Mouse (Mus musculus) neural tube, embryonic 15.5 days (tissue): ENCODE measurements around the gene March10. TPM values are rescaled to one million over a fixed set of nuclear protein-coding genes. Genes with fewer than 3 reads are reported as not detected.

Experiments used
- ATAC-seq: fragments of 200-750 bp; cut with Nextera tagmentation; 2 replicates; pipeline ENCODE4 v1.8.0; 2017; ENCODE audit warnings: mild to moderate bottlenecking, moderate TSS enrichment, moderate library complexity; ENCODE audit not compliant: low FRiP score
- H3K27ac ChIP-seq: fragments of 300-500 bp; sonication (generic); replicated peaks from 2 replicates; pipeline ENCODE4 v1.5.1; 2015; ENCODE audit warnings: mild to moderate bottlenecking, inconsistent platforms
- H3K27me3 ChIP-seq: fragments of 300-500 bp; sonication (generic); replicated peaks from 2 replicates; pipeline ENCODE4 v1.6.1; 2015; ENCODE audit warnings: inconsistent platforms
- H3K36me3 ChIP-seq: fragments of 300-500 bp; sonication (generic); 2 replicates; pipeline ENCODE4 v1.6.1; 2015; ENCODE audit warnings: inconsistent platforms
- H3K4me1 ChIP-seq: fragments of 300-500 bp; sonication (generic); 2 replicates; pipeline ENCODE4 v1.6.1; 2015; ENCODE audit warnings: inconsistent platforms
- H3K4me2 ChIP-seq: fragments of 300-500 bp; sonication (generic); 2 replicates; pipeline ENCODE4 v1.6.1; 2015; ENCODE audit warnings: inconsistent platforms, mild to moderate bottlenecking, moderate library complexity
- H3K4me3 ChIP-seq: fragments of 300-500 bp; sonication (generic); replicated peaks from 2 replicates; pipeline ENCODE4 v1.5.1; 2015; ENCODE audit warnings: mild to moderate bottlenecking, inconsistent platforms
- H3K9ac ChIP-seq: fragments of 300-500 bp; sonication (generic); replicated peaks from 2 replicates; pipeline ENCODE4 v1.6.1; 2015; ENCODE audit warnings: mild to moderate bottlenecking, inconsistent platforms
- H3K9me3 ChIP-seq: fragments of 300-500 bp; sonication (generic); replicated peaks from 2 replicates; pipeline ENCODE4 v1.6.1; 2016; ENCODE audit warnings: inconsistent platforms
- WGBS: fragments of 180-500 bp; shearing (Covaris S2); methylation state at CpG from one replicate; pipeline ENCODE4 v1.1.7; 2015; ENCODE audit warnings: mixed read lengths; 5-methylcytosine and 5-hydroxymethylcytosine counted together
- polyA plus RNA-seq: library from polyadenylated mRNA; unstranded; fragments of >200 nt; fragmentation: Nextera tagmentation; extraction: Ambion mirVana; gene quantifications from 2 replicates; pipeline ENCODE4 v1.2.1, GENCODE M21; 2015

March10 gene
- polyA plus RNA-seq, 1 experiment from 2014 or later: 0.73 TPM

DNA sequence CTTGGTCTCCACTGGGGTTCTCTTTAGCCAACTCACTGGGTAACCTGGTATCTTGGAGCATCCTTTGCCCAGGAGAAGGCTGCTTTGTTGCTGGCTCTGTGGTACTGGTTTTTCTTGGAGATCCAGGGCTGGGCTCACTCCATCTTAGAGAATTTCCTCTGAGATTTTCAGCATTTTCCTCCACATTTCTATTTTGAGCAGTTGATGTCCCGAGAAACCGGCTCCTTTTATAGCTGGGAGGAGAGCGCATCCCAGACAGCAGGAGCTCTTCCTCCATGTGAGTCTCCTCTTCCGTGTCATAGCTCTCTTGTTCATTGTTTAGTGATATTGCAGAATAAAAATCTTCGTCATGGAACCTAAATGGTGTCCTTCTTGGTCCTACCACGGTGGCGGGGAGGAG, 66.2 kb downstream of the March10 start:
- WGBS: 89% methylated on average over 7 of the region's 7 CpGs
- no peak overlapping the region for H3K4me3 ChIP-seq
- peaks cover 6% of the 10 kb centered on the region; the same call in 1 of the 2 replicates for H3K4me1 ChIP-seq

DNA sequence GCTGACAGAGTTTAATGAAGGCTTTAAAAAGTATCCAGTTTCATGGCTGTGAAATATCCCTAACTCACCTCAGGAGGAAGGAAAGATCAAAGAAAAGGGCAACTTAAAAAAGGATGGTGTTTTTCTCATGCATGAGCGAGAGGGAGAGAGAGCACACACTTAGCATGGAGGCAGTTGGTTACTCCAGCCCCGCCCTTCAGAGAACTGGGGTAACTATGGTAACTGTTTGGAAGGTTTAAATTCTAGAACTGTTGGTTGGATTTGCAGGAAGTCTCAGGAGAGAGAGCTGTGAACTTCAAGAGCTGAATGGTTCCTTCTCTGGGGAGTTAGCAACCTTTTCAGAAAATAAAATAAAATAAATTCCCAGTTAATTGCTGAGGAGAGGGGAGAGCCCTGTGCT, 67.9 kb downstream of the March10 start:
- Histone ChIP-seq H3K36me3 (no peaks in the 10 kb centered on the region), H3K9me3 (no peaks in the 10 kb centered on the region), H3K9ac (no peak overlapping the region), H3K4me3 (no peak overlapping the region), H3K4me2 (no peak overlapping the region), H3K27ac (no peak overlapping the region), H3K27me3 (no peaks in the 10 kb centered on the region), H3K4me1 (peaks cover 6% of the 10 kb centered on the region; the same call in 1 of the 2 replicates)
- WGBS: 35% methylated on average over 2 of the region's 2 CpGs
- no peak for ATAC-seq

More for the DNA sequence above, 66.2 kb downstream of the March10 start:
- H3K27ac ChIP-seq: no peak overlapping the region
- no peaks in the 10 kb centered on the region for H3K27me3 ChIP-seq
- H3K9ac ChIP-seq: no peak overlapping the region
- no peaks in the 10 kb centered on the region for H3K9me3 ChIP-seq
- no peak overlapping the region for H3K4me2 ChIP-seq
- H3K36me3 ChIP-seq: no peaks in the 10 kb centered on the region
- no peak for ATAC-seq

DNA sequence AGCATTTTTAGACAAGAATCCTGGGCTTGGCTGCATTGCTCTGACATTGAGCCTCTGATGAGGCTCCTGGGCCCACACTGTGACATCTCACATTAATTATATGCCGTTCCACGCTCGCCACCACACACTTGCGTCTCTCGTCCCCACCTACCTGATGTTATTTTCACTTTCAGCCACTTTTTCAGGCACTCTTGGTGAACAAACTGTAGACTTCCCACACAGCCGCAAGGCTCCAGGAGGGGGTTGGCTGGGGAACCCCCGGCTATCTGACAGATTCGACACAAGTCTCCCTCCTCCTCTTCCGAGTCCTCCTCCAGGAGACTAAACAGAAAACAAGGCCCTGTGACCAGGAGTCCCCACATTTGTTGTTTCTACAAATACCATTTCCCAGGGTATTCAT, 71.3 kb downstream of the March10 start:
- WGBS: 85% methylated on average over 9 of the region's 9 CpGs

DNA sequence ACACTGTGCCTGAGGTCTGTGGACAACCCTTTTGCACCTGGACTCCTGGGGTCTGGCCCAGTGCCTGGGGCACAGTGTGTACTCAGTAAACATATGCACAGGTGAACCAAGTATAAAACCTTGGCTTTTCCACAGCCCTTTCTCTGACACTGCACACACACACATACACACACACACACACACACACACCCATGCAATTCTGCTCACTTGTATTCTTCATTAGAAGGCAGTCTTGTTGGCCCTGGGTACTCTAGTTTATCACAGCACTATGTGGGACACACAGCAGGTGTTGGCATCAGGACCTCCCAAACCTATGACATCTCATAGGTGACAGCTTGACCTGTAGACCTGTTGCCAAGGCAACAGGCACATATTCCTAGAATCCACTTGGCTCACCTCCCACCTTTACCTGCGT, 80.7 kb downstream of the March10 start:
- no peaks in the 10 kb centered on the region for H3K27me3 ChIP-seq
- H3K4me1 ChIP-seq: no peaks in the 10 kb centered on the region
- no peaks in the 10 kb centered on the region for H3K9me3 ChIP-seq
- 100% methylated on average over 1 of the region's 1 CpGs for WGBS
- no peak overlapping the region for H3K9ac ChIP-seq
- H3K4me2 ChIP-seq: no peak overlapping the region
- no peak for ATAC-seq
- no peaks in the 10 kb centered on the region for H3K36me3 ChIP-seq
- no peak overlapping the region for H3K27ac ChIP-seq
- H3K4me3 ChIP-seq: no peak overlapping the region

More for the DNA sequence above, 71.3 kb downstream of the March10 start:
- no peak for ATAC-seq
- Histone ChIP-seq H3K4me1 (peaks cover 6% of the 10 kb centered on the region; the same call in 1 of the 2 replicates), H3K27ac (no peak overlapping the region), H3K4me2 (no peak overlapping the region), H3K9me3 (no peaks in the 10 kb centered on the region), H3K36me3 (no peaks in the 10 kb centered on the region), H3K9ac (no peak overlapping the region), H3K4me3 (no peak overlapping the region), H3K27me3 (no peaks in the 10 kb centered on the region)

DNA sequence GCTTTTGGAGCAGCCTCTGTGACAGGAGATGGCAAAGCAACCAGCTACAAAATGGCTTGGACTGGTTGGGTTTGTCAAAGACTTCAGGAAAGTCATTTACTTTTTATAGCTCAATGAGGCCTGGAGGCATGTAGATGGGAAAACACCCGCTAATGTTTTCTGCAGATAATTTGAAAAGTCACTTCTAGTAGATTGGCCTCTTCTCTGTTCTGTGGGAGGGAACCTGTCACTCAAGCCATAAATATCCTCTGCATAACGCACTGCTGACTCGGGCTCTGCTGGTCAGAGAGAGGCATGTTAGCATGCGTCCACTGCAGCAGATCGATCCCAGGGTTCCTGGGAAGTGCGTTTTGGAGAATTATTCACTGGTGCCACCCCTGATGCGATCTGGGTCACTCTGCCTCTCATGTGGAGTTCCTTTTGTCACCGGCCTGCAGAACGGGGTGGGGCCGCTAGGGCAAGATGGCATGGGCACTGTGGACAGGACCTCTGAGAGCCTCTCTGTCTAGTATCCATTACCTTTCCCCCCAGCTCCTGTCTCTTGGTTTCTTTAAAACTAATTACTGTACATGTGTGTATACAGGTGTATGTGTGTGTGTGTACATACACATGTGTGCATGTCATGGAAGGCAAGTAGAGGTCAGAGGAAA, 81.9 kb downstream of the March10 start:
- 52% methylated on average over 10 of the region's 10 CpGs for WGBS
- no peak overlapping the region for H3K4me2 ChIP-seq
- no peak overlapping the region for H3K9ac ChIP-seq
- ATAC-seq: no peak
- no peaks in the 10 kb centered on the region for H3K9me3 ChIP-seq
- H3K36me3 ChIP-seq: no peaks in the 10 kb centered on the region
- no peaks in the 10 kb centered on the region for H3K4me1 ChIP-seq
- H3K27me3 ChIP-seq: no peaks in the 10 kb centered on the region
- H3K4me3 ChIP-seq: no peak overlapping the region
- no peak overlapping the region for H3K27ac ChIP-seq

DNA sequence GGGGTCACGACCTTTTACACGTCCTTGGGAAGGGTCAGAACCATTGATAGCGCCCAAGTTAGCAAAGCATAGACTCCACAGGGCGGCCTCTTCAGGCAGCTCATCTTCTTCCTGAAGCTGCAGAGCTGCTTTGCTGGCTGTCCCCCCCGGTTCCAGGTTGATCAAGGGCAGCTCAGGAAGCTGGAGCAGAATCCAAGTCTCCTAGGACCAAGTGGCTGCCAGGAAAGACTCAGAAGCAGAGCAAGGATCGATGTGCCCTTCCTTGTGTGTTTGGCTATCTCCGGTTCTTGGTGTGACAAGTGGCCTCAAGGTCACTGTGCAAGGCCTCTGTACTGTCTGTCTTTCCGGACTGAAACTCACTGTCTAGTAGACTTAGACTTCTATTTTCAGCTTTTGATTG, 82.7 kb downstream of the March10 start:
- Histone ChIP-seq H3K27ac (no peak overlapping the region), H3K4me1 (no peaks in the 10 kb centered on the region), H3K9me3 (no peaks in the 10 kb centered on the region), H3K36me3 (no peaks in the 10 kb centered on the region), H3K4me2 (no peak overlapping the region), H3K4me3 (no peak overlapping the region), H3K27me3 (no peaks in the 10 kb centered on the region), H3K9ac (no peak overlapping the region)
- 83% methylated on average over 8 of the region's 8 CpGs for WGBS
- no peak for ATAC-seq

DNA sequence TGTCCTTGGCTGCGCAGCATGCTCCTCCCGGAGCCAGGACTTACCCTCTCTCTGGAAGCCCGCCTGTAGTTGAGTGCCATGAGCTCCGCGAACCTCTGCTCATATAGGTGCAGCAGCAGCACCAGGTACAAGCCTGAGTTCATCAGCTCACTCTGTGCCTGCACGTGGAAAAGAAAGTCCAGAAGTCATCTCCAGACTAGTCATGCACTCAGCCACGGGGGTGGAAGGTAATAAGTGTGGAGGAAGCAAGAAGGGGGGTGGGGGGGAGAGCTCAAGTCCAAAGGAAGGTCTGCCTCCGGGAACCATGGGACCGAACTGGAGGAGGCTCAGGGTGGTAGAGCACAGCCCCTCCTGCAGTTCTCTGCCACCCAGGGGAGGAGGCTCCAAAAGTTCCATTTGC, 84.7 kb downstream of the March10 start:
- no peak for ATAC-seq
- 81% methylated on average over 9 of the region's 9 CpGs for WGBS

DNA sequence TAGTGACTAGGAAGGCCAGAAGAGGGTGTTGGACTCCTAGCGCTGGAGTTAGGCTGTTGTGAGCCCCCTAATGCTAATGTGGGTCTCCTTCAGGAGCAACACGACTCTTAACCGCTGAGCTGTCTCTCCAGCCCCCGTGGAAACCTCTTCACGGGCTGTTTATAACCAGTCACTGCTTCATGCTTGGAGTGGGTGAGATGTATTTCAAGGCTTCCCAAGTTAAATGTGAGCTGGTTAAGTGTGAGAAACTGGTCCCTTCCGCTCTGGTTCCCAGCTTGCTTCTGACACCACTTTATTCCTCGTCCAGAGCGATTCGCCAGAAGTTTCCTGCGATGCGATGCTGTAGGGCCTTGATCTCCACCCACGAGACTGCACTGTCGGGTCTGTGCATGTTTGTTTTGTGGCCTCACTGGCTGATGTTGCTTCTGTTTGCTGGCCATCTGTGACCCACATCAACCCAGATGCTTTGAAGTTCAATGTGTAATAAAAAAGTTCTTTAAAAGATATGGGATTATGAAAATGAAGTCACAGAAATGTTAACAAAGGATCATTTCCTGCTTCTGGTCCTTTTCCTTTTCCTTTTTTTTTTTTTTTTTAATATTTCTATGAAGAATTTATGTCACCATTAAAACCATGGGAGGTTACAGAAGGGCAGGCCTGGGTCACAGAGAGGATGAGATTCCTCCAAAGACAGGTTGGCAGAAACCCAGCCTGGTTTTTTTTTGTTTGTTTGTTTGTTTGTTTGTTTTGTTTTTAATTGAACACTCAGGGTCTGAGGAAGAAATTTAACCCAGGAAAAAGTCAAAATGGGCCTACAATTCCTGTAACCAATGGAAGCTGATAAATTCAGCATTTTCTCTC, 86.8 kb downstream of the March10 start:
- no peaks in the 10 kb centered on the region for H3K36me3 ChIP-seq
- no peak overlapping the region for H3K27ac ChIP-seq
- WGBS: 92% methylated on average over 13 of the region's 13 CpGs
- no peaks in the 10 kb centered on the region for H3K9me3 ChIP-seq
- peaks cover 17% of the 10 kb centered on the region for H3K4me1 ChIP-seq
- no peaks in the 10 kb centered on the region for H3K27me3 ChIP-seq
- no peak overlapping the region for H3K4me2 ChIP-seq
- no peak overlapping the region for H3K9ac ChIP-seq
- H3K4me3 ChIP-seq: no peak overlapping the region
- ATAC-seq: no peak

More for the DNA sequence above, 84.7 kb downstream of the March10 start:
- Histone ChIP-seq H3K4me1 (no peaks in the 10 kb centered on the region), H3K9ac (no peak overlapping the region), H3K36me3 (no peaks in the 10 kb centered on the region), H3K4me2 (no peak overlapping the region), H3K4me3 (no peak overlapping the region), H3K27ac (no peak overlapping the region), H3K27me3 (no peaks in the 10 kb centered on the region), H3K9me3 (no peaks in the 10 kb centered on the region)

DNA sequence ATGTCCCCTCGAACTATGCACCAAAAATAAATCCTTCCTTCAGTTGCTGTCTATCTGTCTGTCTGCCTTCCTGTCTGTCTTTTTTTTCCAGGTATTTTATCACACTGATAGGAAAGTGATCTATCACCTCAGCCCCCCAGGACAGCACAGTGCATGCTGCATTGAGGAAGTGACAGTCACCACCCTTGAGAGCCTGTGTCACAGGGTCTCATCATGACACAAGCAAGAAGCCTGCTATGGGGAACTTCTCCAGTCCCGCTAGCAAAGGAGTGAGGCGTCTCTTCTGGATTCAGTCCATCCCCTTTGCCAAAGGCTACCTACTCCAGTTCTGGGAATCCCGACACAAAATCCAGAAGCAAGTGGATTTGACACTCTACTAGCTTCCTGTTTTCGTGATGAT, 87.7 kb downstream of the March10 start:
- no peak overlapping the region for H3K4me2 ChIP-seq
- H3K27ac ChIP-seq: no peak overlapping the region
- H3K36me3 ChIP-seq: no peaks in the 10 kb centered on the region
- H3K9ac ChIP-seq: no peak overlapping the region
- H3K4me1 ChIP-seq: peaks cover 26% of the 10 kb centered on the region
- no peaks in the 10 kb centered on the region for H3K27me3 ChIP-seq
- WGBS: 91% methylated on average over 5 of the region's 5 CpGs
- H3K9me3 ChIP-seq: no peaks in the 10 kb centered on the region
- ATAC-seq: no peak
- H3K4me3 ChIP-seq: no peak overlapping the region

DNA sequence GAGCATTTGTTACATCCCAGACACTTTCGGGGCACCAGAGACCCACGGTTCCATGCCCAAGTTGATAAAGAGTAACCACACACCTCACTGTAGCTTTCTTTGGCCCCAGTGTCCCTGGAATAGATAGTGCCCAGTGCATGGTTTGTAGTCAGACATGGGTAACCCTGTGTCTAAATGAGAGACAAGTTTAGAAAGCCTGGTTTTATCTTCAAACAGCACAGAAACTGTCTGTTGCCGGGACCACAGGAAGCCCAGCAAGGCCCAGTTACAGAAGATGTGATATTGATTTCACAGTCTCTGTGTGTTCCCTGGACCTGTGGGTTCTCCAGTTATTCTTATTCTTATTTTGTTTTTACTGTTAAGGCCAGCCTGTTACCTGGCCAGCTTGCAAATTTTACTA, 89.4 kb downstream of the March10 start:
- Histone ChIP-seq H3K4me3 (no peak overlapping the region), H3K4me2 (no peak overlapping the region), H3K27me3 (no peaks in the 10 kb centered on the region), H3K4me1 (peaks cover 37% of the 10 kb centered on the region), H3K9me3 (no peaks in the 10 kb centered on the region), H3K27ac (no peak overlapping the region), H3K36me3 (no peaks in the 10 kb centered on the region), H3K9ac (no peak overlapping the region)
- WGBS: 92% methylated on average over 3 of the region's 3 CpGs
- no peak for ATAC-seq

DNA sequence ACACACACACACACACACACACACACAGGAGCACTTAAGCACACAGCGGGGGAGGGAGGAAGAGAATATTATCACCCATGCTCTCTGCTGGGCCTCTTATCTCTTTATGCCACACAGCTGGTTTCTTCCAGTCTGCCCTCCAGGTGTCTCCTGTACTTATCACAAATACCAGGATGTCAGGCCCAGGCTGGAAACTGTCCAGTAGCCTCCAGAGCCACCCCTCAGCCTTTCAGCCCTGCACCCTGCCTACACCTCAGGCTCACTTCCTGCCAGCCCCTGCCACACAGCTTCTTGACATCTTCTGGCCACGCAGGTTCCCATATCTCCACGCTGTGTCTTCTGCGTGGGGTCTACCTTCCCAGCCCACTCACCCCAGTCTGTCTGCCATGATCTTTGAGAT, 90.5 kb downstream of the March10 start:
- Histone ChIP-seq H3K4me1 (peaks cover 37% of the 10 kb centered on the region), H3K36me3 (no peaks in the 10 kb centered on the region), H3K4me2 (no peak overlapping the region), H3K27me3 (no peaks in the 10 kb centered on the region), H3K9me3 (no peaks in the 10 kb centered on the region), H3K9ac (no peak overlapping the region), H3K4me3 (no peak overlapping the region), H3K27ac (no peak overlapping the region)
- WGBS: 81% methylated on average over 4 of the region's 4 CpGs
- no peak for ATAC-seq

DNA sequence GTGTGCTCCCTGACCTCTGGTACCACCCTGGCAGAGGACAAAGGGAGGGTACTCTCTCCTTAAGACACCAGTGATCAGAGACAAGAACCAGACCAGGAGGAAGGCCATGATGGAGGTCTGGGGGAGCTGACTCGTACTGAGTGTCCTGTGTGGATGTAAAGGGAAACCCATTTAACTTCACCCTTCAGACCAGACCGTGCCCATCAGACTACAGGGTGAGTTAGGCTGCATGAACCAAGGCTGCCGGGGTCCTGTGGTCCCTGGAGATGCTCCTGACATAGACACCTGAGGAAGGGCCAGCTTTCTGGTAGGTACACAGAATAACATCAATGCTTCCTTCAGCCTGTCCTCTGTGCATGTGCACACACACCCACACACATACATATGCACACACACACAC, 90.9 kb downstream of the March10 start:
- Histone ChIP-seq H3K4me3 (no peak overlapping the region), H3K9ac (0 out of 2 replicates have a peak overlapping the region, but pooled peaks have one; percentile 64), H3K9me3 (no peaks in the 10 kb centered on the region), H3K4me2 (peak overlapping the region; percentile 67), H3K27ac (peak overlapping the region; percentile 87), H3K4me1 (peaks cover 37% of the 10 kb centered on the region), H3K27me3 (no peaks in the 10 kb centered on the region), H3K36me3 (no peaks in the 10 kb centered on the region)
- 84% methylated on average over 3 of the region's 3 CpGs for WGBS
- ATAC-seq: no peak
